Mouse (Mus musculus) ZHBTc4 (cell line): ENCODE results near the gene Zc3h12a.

Source experiments
- DNase-seq: peaks from one replicate; pipeline ENCODE4 v3.0.0-alpha.2; 2011; ENCODE audit warnings: low read depth, low spot score

Gene Zc3h12a

GRCm38 (mm10) chr4:125127305-125128084 is at the start of gene Zc3h12a:
TSS of gene Zc3h12a (minus strand) at chr4:125127840.
- DNase-seq: peak; percentile 96

GRCm38 (mm10) chr4:125176639-125177165 is 49.1 kb upstream of the Zc3h12a start:
- DNase-seq: no peak

- no peak for DNase-seq
These were observed 48.5 kb upstream of the Zc3h12a start for GRCm38 (mm10) chr4:125176190-125176589.

GRCm38 (mm10) chr4:125175591-125175990 is 48.0 kb upstream of the Zc3h12a start:
- DNase-seq: no peak

GRCm38 (mm10) chr4:125174516-125175185 is 47.0 kb upstream of the Zc3h12a start:
- DNase-seq: no peak

GRCm38 (mm10) chr4:125173150-125173549 is 45.5 kb upstream of the Zc3h12a start:
- DNase-seq: no peak

- no peak for DNase-seq
These were observed 45.1 kb upstream of the Zc3h12a start for GRCm38 (mm10) chr4:125172736-125173135.

- no peak for DNase-seq
These were observed 40.1 kb upstream of the Zc3h12a start for GRCm38 (mm10) chr4:125167723-125168122.

- peak; percentile 46 for DNase-seq
These were observed 37.2 kb upstream of the Zc3h12a start for GRCm38 (mm10) chr4:125164861-125165260.

- peak; percentile 76 for DNase-seq
These were observed 35.1 kb upstream of the Zc3h12a start for GRCm38 (mm10) chr4:125162701-125163100.

GRCm38 (mm10) chr4:125161392-125161791 is 33.8 kb upstream of the Zc3h12a start:
- DNase-seq: no peak

- no peak for DNase-seq
These were observed 33.3 kb upstream of the Zc3h12a start for GRCm38 (mm10) chr4:125160951-125161331.

GRCm38 (mm10) chr4:125160320-125160950 is 32.8 kb upstream of the Zc3h12a start:
- peak; percentile 96 for DNase-seq

- no peak for DNase-seq
These were observed 31.1 kb upstream of the Zc3h12a start for GRCm38 (mm10) chr4:125158581-125159317.

- no peak for DNase-seq
These were observed 30.4 kb upstream of the Zc3h12a start for GRCm38 (mm10) chr4:125158081-125158480.

GRCm38 (mm10) chr4:125157322-125157721 is 29.7 kb upstream of the Zc3h12a start:
- DNase-seq: no peak

GRCm38 (mm10) chr4:125155646-125156045 is 28.0 kb upstream of the Zc3h12a start:
- no peak for DNase-seq

GRCm38 (mm10) chr4:125153659-125154241 is 26.1 kb upstream of the Zc3h12a start:
- peak; percentile 58 for DNase-seq

GRCm38 (mm10) chr4:125152469-125152868 is 24.8 kb upstream of the Zc3h12a start:
- DNase-seq: no peak

GRCm38 (mm10) chr4:125149460-125149859 is 21.8 kb upstream of the Zc3h12a start:
- no peak for DNase-seq

GRCm38 (mm10) chr4:125147970-125148369 is 20.3 kb upstream of the Zc3h12a start:
- DNase-seq: no peak
